Mouse (Mus musculus) lung, adult 2 months (tissue): ENCODE data around the gene Arhgef2.

Experiments
- CTCF ChIP-seq: fragments of 200-500 bp; IDR thresholded peaks from 2 replicates; pipeline ENCODE4 v1.5.1; 2011; ENCODE audit warnings: mild to moderate bottlenecking, low read length, control low read depth; ENCODE audit not compliant: insufficient read depth
- POLR2A ChIP-seq: fragments of 200-500 bp; IDR thresholded peaks from 2 replicates; pipeline ENCODE4 v1.6.1; 2011; ENCODE audit warnings: low read depth, mild to moderate bottlenecking, control low read depth, low read length, borderline replicate concordance; ENCODE audit errors: extremely low read depth

- TF ChIP-seq CTCF = no peak
- peak; percentile 83; the same call in 1 of the 2 replicates for TF ChIP-seq POLR2A
These were observed 16.6 kb downstream of the Arhgef2 start for GRCm38 (mm10) chr3:88622113-88622940.
